Mouse (Mus musculus) megakaryocyte, adult 5-6 weeks (primary cell): ENCODE measurements around the gene Farsb. TPM values are rescaled to one million over a fixed set of nuclear protein-coding genes. Genes with fewer than 3 reads are reported as not detected.
"Not testable (repeated sequence)": the region's sequence is repeated elsewhere in the genome, so short reads cannot be mapped to it uniquely, and the experiment has no call there.

Experiments
- ATAC-seq: 2 replicates; pipeline ENCODE4 v1.8.0; 2016; ENCODE audit warnings: mild to moderate bottlenecking, inconsistent platforms; ENCODE audit not compliant: poor library complexity, severe bottlenecking
- total RNA-seq, 2 experiments: library from RNA; stranded (forward) in 1 of 2; stranded (reverse) in 1 of 2; fragments of 153-499, 151-499 nt in 1 of 2; fragments of 221-1000, 200-1000 nt in 1 of 2; gene quantifications; 2 replicates each; pipeline versions ENCODE4 v1.2.3 to v1.2.4; 2015 to 2017

The Farsb gene
- total RNA-seq (2015) (46.4 and 53.8 TPM in 2 replicates), total RNA-seq (2017) (27.6 and 29.6 TPM in 2 replicates)

GRCm38 (mm10) chr1:78488752-78489492 is at the start of gene Farsb:
Gene Farsb, minus strand, starts transcription at chr1:78488897.
- peak; percentile 86 for ATAC-seq

- no peak for ATAC-seq
Observed at GRCm38 (mm10) chr1:78538396-78538795, 49.7 kb upstream of the Farsb start.

- ATAC-seq = peak; percentile 90
Observed at GRCm38 (mm10) chr1:78537494-78538010, 48.9 kb upstream of the Farsb start.

- peak; percentile 60 for ATAC-seq
Observed at GRCm38 (mm10) chr1:78536310-78537164, 47.8 kb upstream of the Farsb start.

GRCm38 (mm10) chr1:78534428-78535150 is 45.9 kb upstream of the Farsb start:
- no peak for ATAC-seq

GRCm38 (mm10) chr1:78532184-78532800 is 43.6 kb upstream of the Farsb start:
- ATAC-seq = no peak

GRCm38 (mm10) chr1:78530500-78531215 is 42.0 kb upstream of the Farsb start:
- no peak for ATAC-seq

GRCm38 (mm10) chr1:78529011-78529410 is 40.3 kb upstream of the Farsb start:
- no peak for ATAC-seq

- no peak for ATAC-seq
Observed at GRCm38 (mm10) chr1:78528356-78528755, 39.7 kb upstream of the Farsb start.

- ATAC-seq = peak; percentile 80
Observed at GRCm38 (mm10) chr1:78525189-78525886, 36.6 kb upstream of the Farsb start.

GRCm38 (mm10) chr1:78518907-78519306 is 30.2 kb upstream of the Farsb start:
- ATAC-seq = no peak

- ATAC-seq = no peak
Observed at GRCm38 (mm10) chr1:78512756-78513155, 24.1 kb upstream of the Farsb start.

GRCm38 (mm10) chr1:78511621-78512160 is 23.0 kb upstream of the Farsb start, which contains the start of gene BC035947:
Gene BC035947, minus strand, starts transcription at chr1:78512158.
- ATAC-seq = peak; percentile 38; the same call in 1 of the 2 replicates

GRCm38 (mm10) chr1:78510862-78511261 is 22.2 kb upstream of the Farsb start, which contains the start of gene Mogat1:
Gene Mogat1, plus strand, starts transcription at chr1:78510991.
- no peak for ATAC-seq

- no peak for ATAC-seq
Observed at GRCm38 (mm10) chr1:78507137-78507536, 18.4 kb upstream of the Farsb start.

GRCm38 (mm10) chr1:78502527-78502926 is 13.8 kb upstream of the Farsb start:
- no peak for ATAC-seq

- ATAC-seq = not testable (repeated sequence)
Observed at GRCm38 (mm10) chr1:78501856-78502255, 13.2 kb upstream of the Farsb start.

- ATAC-seq = no peak
Observed at GRCm38 (mm10) chr1:78501036-78501435, 12.3 kb upstream of the Farsb start.

GRCm38 (mm10) chr1:78490143-78490542 is 1.4 kb upstream of the Farsb start:
- peak; percentile 51 for ATAC-seq
